Mouse (Mus musculus): ENCODE data around the gene E2f2. TPM values are rescaled to one million over a fixed set of nuclear protein-coding genes. Genes with fewer than 3 reads are reported as not detected.

E2f2 gene
- polyA plus RNA-seq, 1 experiment from 2014 or later = 9.0 TPM

- Histone ChIP-seq H3K9me3 (ENCODE audit: control insufficient read depth, low read length) (no peaks in the 10 kb centered on the region), H3K4me2 (peak overlapping the region; percentile 87), H3K4me1 (replicated peaks; ENCODE audit: control insufficient read depth, insufficient read depth, low read length) (peaks cover 83% of the 10 kb centered on the region), H3K4me3 (ENCODE audit: low read depth, low read length) (peak overlapping the region; percentile 36), H3K27me3 (replicated peaks; ENCODE audit: control insufficient read depth, insufficient read depth, low read length) (no peaks in the 10 kb centered on the region), H3K27ac (ENCODE audit: low read depth, low read length) (peak overlapping the region; percentile 94), H3K9ac (ENCODE audit: low read depth, low read length) (peak overlapping the region; percentile 61), H3K36me3 (ENCODE audit: control insufficient read depth, insufficient read depth, low read length) (no peaks in the 10 kb centered on the region; the same call in 1 of the 2 replicates)
- DNase-seq (ENCODE audit: low spot score) (no peak), ATAC-seq (replicated peaks; ENCODE audit: low FRiP score) (no peak)
- WGBS = 32% methylated on average over 8 of the region's 8 CpGs
These were observed 5.0 kb downstream of the E2f2 start for GRCm38 (mm10) chr4:136177244-136177611.

GRCm38 (mm10) chr4:136177612-136178474 is 5.6 kb downstream of the E2f2 start:
- 31% methylated on average over 11 of the region's 11 CpGs for WGBS
- DNase-seq (ENCODE audit: low spot score) (peak; percentile 79), ATAC-seq (replicated peaks; ENCODE audit: low FRiP score) (peak; percentile 86)
- H3K4me3 ChIP-seq (ENCODE audit: low read depth, low read length) = peak overlapping the region; percentile 36
- H3K9me3 ChIP-seq (ENCODE audit: control insufficient read depth, low read length) = no peaks in the 10 kb centered on the region
- no peaks in the 10 kb centered on the region for H3K27me3 ChIP-seq (replicated peaks; ENCODE audit: control insufficient read depth, insufficient read depth, low read length)
- H3K36me3 ChIP-seq (ENCODE audit: control insufficient read depth, insufficient read depth, low read length) = no peaks in the 10 kb centered on the region; the same call in 1 of the 2 replicates
- H3K4me2 ChIP-seq = peak overlapping the region; percentile 87
- peak overlapping the region; percentile 94 for H3K27ac ChIP-seq (ENCODE audit: low read depth, low read length)
- peaks cover 83% of the 10 kb centered on the region for H3K4me1 ChIP-seq (replicated peaks; ENCODE audit: control insufficient read depth, insufficient read depth, low read length)
- H3K9ac ChIP-seq (ENCODE audit: low read depth, low read length) = peak overlapping the region; percentile 61

- WGBS = 57% methylated on average over 12 of the region's 12 CpGs
- no peak for ATAC-seq (replicated peaks; ENCODE audit: low FRiP score)
- Histone ChIP-seq H3K4me1 (replicated peaks; ENCODE audit: control insufficient read depth, insufficient read depth, low read length) (peaks cover 79% of the 10 kb centered on the region), H3K4me2 (peak overlapping the region; percentile 87), H3K9me3 (ENCODE audit: control insufficient read depth, low read length) (no peaks in the 10 kb centered on the region), H3K9ac (ENCODE audit: low read depth, low read length) (peak overlapping the region; percentile 61), H3K27ac (ENCODE audit: low read depth, low read length) (peak overlapping the region; percentile 94), H3K4me3 (ENCODE audit: low read depth, low read length) (peak overlapping the region; percentile 36), H3K27me3 (replicated peaks; ENCODE audit: control insufficient read depth, insufficient read depth, low read length) (no peaks in the 10 kb centered on the region), H3K36me3 (ENCODE audit: control insufficient read depth, insufficient read depth, low read length) (no peaks in the 10 kb centered on the region; the same call in 1 of the 2 replicates)
- no peak for DNase-seq (ENCODE audit: low spot score)
These were observed 6.3 kb downstream of the E2f2 start for GRCm38 (mm10) chr4:136178475-136178921.

DNA sequence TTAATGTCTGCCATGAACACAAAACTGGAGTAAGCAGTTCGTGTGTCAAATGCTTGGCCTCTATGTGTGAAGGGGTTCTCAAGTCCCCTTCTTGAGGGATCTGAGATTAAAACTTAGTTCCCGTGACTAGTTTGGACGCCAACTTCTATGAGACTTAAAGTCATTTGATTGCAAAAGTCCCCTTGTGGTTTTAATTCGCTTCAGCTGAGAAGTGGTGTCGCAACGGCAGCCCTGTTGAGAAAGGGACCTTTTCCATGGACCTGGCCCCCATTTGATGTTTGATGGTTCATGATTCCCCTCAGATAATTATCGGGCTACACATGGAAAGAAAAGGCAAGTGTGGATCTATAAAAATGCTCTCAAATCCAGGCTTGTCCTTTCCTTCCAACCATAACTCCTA is 7.3 kb downstream of the E2f2 start:
- H3K27me3 ChIP-seq (replicated peaks; ENCODE audit: control insufficient read depth, insufficient read depth, low read length) = no peaks in the 10 kb centered on the region
- H3K27ac ChIP-seq (ENCODE audit: low read depth, low read length) = no peak overlapping the region
- peak overlapping the region; percentile 34; the same call in 1 of the 2 replicates for H3K9ac ChIP-seq (ENCODE audit: low read depth, low read length)
- H3K4me3 ChIP-seq (ENCODE audit: low read depth, low read length) = peak overlapping the region; percentile 38
- H3K9me3 ChIP-seq (ENCODE audit: control insufficient read depth, low read length) = no peaks in the 10 kb centered on the region
- 77% methylated on average over 7 of the region's 7 CpGs for WGBS
- ATAC-seq (replicated peaks; ENCODE audit: low FRiP score) (no peak), DNase-seq (ENCODE audit: low spot score) (no peak)
- peak overlapping the region; percentile 64 for H3K4me2 ChIP-seq
- H3K4me1 ChIP-seq (replicated peaks; ENCODE audit: control insufficient read depth, insufficient read depth, low read length) = peaks cover 69% of the 10 kb centered on the region
- no peaks in the 10 kb centered on the region for H3K36me3 ChIP-seq (ENCODE audit: control insufficient read depth, insufficient read depth, low read length)

- ATAC-seq (replicated peaks; ENCODE audit: low FRiP score) (peak; percentile 55), DNase-seq (ENCODE audit: low spot score) (peak; percentile 89)
- Histone ChIP-seq H3K9ac (ENCODE audit: low read depth, low read length) (peak overlapping the region; percentile 45; the same call in 1 of the 2 replicates), H3K4me2 (peak overlapping the region; percentile 64), H3K27me3 (replicated peaks; ENCODE audit: control insufficient read depth, insufficient read depth, low read length) (no peaks in the 10 kb centered on the region), H3K9me3 (ENCODE audit: control insufficient read depth, low read length) (no peaks in the 10 kb centered on the region), H3K27ac (ENCODE audit: low read depth, low read length) (0 out of 2 replicates have a peak overlapping the region, but pooled peaks have one; percentile 33), H3K36me3 (ENCODE audit: control insufficient read depth, insufficient read depth, low read length) (0 out of 2 replicates have a peak, but pooled peaks cover 2% of the 10 kb centered on the region), H3K4me1 (replicated peaks; ENCODE audit: control insufficient read depth, insufficient read depth, low read length) (peaks cover 65% of the 10 kb centered on the region), H3K4me3 (ENCODE audit: low read depth, low read length) (peak overlapping the region; percentile 38)
- 5% methylated on average over 15 of the region's 15 CpGs for WGBS
These were observed 7.8 kb downstream of the E2f2 start for GRCm38 (mm10) chr4:136179998-136180397.

GRCm38 (mm10) chr4:136180408-136181330 is 8.5 kb downstream of the E2f2 start:
- peak; percentile 53 for ATAC-seq (replicated peaks; ENCODE audit: low FRiP score)
- 0 out of 2 replicates have a peak, but pooled peaks cover 2% of the 10 kb centered on the region for H3K36me3 ChIP-seq (ENCODE audit: control insufficient read depth, insufficient read depth, low read length)
- WGBS = 24% methylated on average over 23 of the region's 23 CpGs

DNA sequence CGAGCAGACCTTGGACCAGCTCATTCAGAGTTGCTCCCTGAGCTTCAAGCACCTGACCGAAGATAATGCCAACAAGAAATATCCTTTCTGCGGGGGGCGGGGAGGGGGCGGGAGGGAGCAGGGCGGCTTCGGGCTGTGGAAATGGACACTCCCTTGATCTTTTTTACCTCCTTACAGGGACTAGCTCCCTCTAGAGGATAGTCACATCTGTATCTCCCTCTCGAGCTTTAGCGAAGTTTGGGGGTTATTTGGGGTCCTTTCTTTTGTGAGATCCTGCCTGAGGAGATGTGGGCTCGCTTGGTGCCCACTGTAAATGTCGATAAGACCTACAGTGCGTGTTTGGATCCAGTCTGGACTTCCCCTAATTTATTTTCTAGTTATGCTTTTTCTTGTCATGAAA is 9.2 kb downstream of the E2f2 start:
- Histone ChIP-seq H3K4me3 (ENCODE audit: low read depth, low read length) (no peak overlapping the region), H3K4me1 (replicated peaks; ENCODE audit: control insufficient read depth, insufficient read depth, low read length) (peaks cover 63% of the 10 kb centered on the region), H3K27me3 (replicated peaks; ENCODE audit: control insufficient read depth, insufficient read depth, low read length) (no peaks in the 10 kb centered on the region), H3K4me2 (peak overlapping the region; percentile 64), H3K27ac (ENCODE audit: low read depth, low read length) (no peak overlapping the region), H3K9ac (ENCODE audit: low read depth, low read length) (no peak overlapping the region), H3K9me3 (ENCODE audit: control insufficient read depth, low read length) (no peaks in the 10 kb centered on the region), H3K36me3 (ENCODE audit: control insufficient read depth, insufficient read depth, low read length) (peaks cover 5% of the 10 kb centered on the region; the same call in 1 of the 2 replicates)
- DNase-seq (ENCODE audit: low spot score) = no peak
- WGBS = 28% methylated on average over 12 of the region's 12 CpGs
- no peak for ATAC-seq (replicated peaks; ENCODE audit: low FRiP score)

More at GRCm38 (mm10) chr4:136180408-136181330, 8.5 kb downstream of the E2f2 start:
- H3K9me3 ChIP-seq (ENCODE audit: control insufficient read depth, low read length) = no peaks in the 10 kb centered on the region
- DNase-seq (ENCODE audit: low spot score) = no peak
- peak overlapping the region; percentile 38 for H3K4me3 ChIP-seq (ENCODE audit: low read depth, low read length)
- H3K9ac ChIP-seq (ENCODE audit: low read depth, low read length) = peak overlapping the region; percentile 45; the same call in 1 of the 2 replicates
- H3K27me3 ChIP-seq (replicated peaks; ENCODE audit: control insufficient read depth, insufficient read depth, low read length) = no peaks in the 10 kb centered on the region
- H3K4me2 ChIP-seq = peak overlapping the region; percentile 64
- H3K4me1 ChIP-seq (replicated peaks; ENCODE audit: control insufficient read depth, insufficient read depth, low read length) = peaks cover 65% of the 10 kb centered on the region
- 0 out of 2 replicates have a peak overlapping the region, but pooled peaks have one; percentile 33 for H3K27ac ChIP-seq (ENCODE audit: low read depth, low read length)

DNA sequence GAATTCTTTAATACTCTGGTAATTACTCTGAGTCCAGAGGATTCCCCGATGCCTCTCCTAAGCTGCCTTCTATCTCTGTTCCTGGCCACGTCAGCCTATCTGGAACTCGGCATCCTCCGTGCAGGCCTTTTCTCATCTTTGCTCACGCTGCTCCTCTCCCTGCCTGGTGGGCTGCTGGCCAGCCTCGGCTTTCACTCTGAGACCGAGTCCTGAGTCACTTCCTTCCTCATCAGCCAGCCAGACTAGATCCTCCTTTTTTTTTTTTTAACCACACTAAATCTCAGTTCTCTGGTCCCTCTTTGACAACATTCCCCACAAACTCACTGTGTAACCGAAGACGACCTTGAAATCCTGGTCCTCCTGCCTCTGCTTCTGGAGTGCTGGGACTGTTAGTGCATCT is 13.2 kb downstream of the E2f2 start:
- H3K9ac ChIP-seq (ENCODE audit: low read depth, low read length) = no peak overlapping the region
- H3K4me3 ChIP-seq (ENCODE audit: low read depth, low read length) = no peak overlapping the region
- ATAC-seq (replicated peaks; ENCODE audit: low FRiP score) (no peak), DNase-seq (ENCODE audit: low spot score) (no peak)
- no peaks in the 10 kb centered on the region for H3K9me3 ChIP-seq (ENCODE audit: control insufficient read depth, low read length)
- no peak overlapping the region for H3K4me2 ChIP-seq
- H3K27ac ChIP-seq (ENCODE audit: low read depth, low read length) = no peak overlapping the region
- peaks cover 7% of the 10 kb centered on the region; the same call in 1 of the 2 replicates for H3K36me3 ChIP-seq (ENCODE audit: control insufficient read depth, insufficient read depth, low read length)
- 52% methylated on average over 9 of the region's 9 CpGs for WGBS
- peaks cover 33% of the 10 kb centered on the region for H3K4me1 ChIP-seq (replicated peaks; ENCODE audit: control insufficient read depth, insufficient read depth, low read length)
- no peaks in the 10 kb centered on the region for H3K27me3 ChIP-seq (replicated peaks; ENCODE audit: control insufficient read depth, insufficient read depth, low read length)

All from liver, embryonic 11.5 days (tissue).